Mouse (Mus musculus) lung, postnatal 25 days (tissue): Measurements from ENCODE around the gene Rhoa.
"Not testable (repeated sequence)": the region's sequence is repeated elsewhere in the genome, so short reads cannot be mapped to it uniquely, and the experiment has no call there.

Experiments used
- DNase-seq: peaks from one replicate; pipeline ENCODE4 v3.0.0; 2022; ENCODE audit warnings: low spot score

Gene Rhoa

GRCm38 (mm10) chr9:108289347-108289746, 16.6 kb upstream of the Rhoa start:
- no peak for DNase-seq

- DNase-seq, result peak; percentile 98
Observed at GRCm38 (mm10) chr9:108290016-108290750, 15.7 kb upstream of the Rhoa start, which contains the start of gene Nicn1. Nicn1 (plus strand) TSS chr9:108290429.

- no peak for DNase-seq
Observed at GRCm38 (mm10) chr9:108290773-108291172, 15.2 kb upstream of the Rhoa start.

GRCm38 (mm10) chr9:108296453-108297355, 9.2 kb upstream of the Rhoa start, which contains the start of gene Amt:
Amt (plus strand) TSS chr9:108296853.
- DNase-seq, result no peak

- peak; percentile 66 for DNase-seq
Observed at GRCm38 (mm10) chr9:108301853-108302252, 4.1 kb upstream of the Rhoa start.

- no peak for DNase-seq
Observed at GRCm38 (mm10) chr9:108304716-108305115, 1.2 kb upstream of the Rhoa start.

- no peak for DNase-seq
Observed at GRCm38 (mm10) chr9:108305170-108305569, 759 bp upstream of the Rhoa start.

GRCm38 (mm10) chr9:108306571-108306980, 647 bp downstream of the Rhoa start:
- DNase-seq, result peak; percentile 86

- no peak for DNase-seq
Observed at GRCm38 (mm10) chr9:108307021-108307807, 1.3 kb downstream of the Rhoa start.

- DNase-seq, result no peak
Observed at GRCm38 (mm10) chr9:108308141-108308540, 2.2 kb downstream of the Rhoa start.

- no peak for DNase-seq
Observed at GRCm38 (mm10) chr9:108317572-108317971, 11.6 kb downstream of the Rhoa start.

GRCm38 (mm10) chr9:108318462-108318861, 12.5 kb downstream of the Rhoa start:
- DNase-seq, result no peak

GRCm38 (mm10) chr9:108322054-108322453, 16.1 kb downstream of the Rhoa start:
- not testable (repeated sequence) for DNase-seq

- no peak for DNase-seq
Observed at GRCm38 (mm10) chr9:108324784-108325183, 18.9 kb downstream of the Rhoa start.

GRCm38 (mm10) chr9:108325811-108326210, 19.9 kb downstream of the Rhoa start:
- no peak for DNase-seq

GRCm38 (mm10) chr9:108337848-108338550, 32.1 kb downstream of the Rhoa start:
- no peak for DNase-seq

GRCm38 (mm10) chr9:108338551-108338885, 32.6 kb downstream of the Rhoa start:
- DNase-seq, result peak; percentile 34

GRCm38 (mm10) chr9:108338886-108339781, 33.2 kb downstream of the Rhoa start, which contains the start of gene Gpx1:
Gpx1 (plus strand) TSS chr9:108338903.
- DNase-seq, result peak; percentile 98

- no peak for DNase-seq
Observed at GRCm38 (mm10) chr9:108339886-108340257, 33.9 kb downstream of the Rhoa start.
